Mouse (Mus musculus) limb, embryonic 13.5 days (tissue): ENCODE data around the gene Olfr204. TPM values are rescaled to one million over a fixed set of nuclear protein-coding genes. Genes with fewer than 3 reads are reported as not detected.

ENCODE experiments used
- polyA plus RNA-seq: library from polyadenylated mRNA; unstranded; fragments of >200 nt; fragmentation: Nextera tagmentation; extraction: Ambion mirVana; gene quantifications from 2 replicates; pipeline ENCODE4 v1.2.1, GENCODE M21; 2015

Gene Olfr204
- polyA plus RNA-seq, 1 experiment from 2014 or later: not detected

Other genes with a start within 250 kb of the Olfr204 start
- gene Olfr190, start 240.2 kb downstream of the Olfr204 start, polyA plus RNA-seq: not detected in 2 replicates
- gene Olfr191, start 228.4 kb downstream of the Olfr204 start, polyA plus RNA-seq: not detected in 2 replicates
- not detected in 2 replicates for gene Olfr193, start 206.4 kb downstream of the Olfr204 start, polyA plus RNA-seq
- gene Olfr194, start 197.2 kb downstream of the Olfr204 start, polyA plus RNA-seq: not detected in 2 replicates
- not detected in 2 replicates for gene Olfr195, start 171.2 kb downstream of the Olfr204 start, polyA plus RNA-seq
- not detected in 2 replicates for gene Olfr196, start 147.8 kb downstream of the Olfr204 start, polyA plus RNA-seq
- gene Olfr198, start 114.7 kb downstream of the Olfr204 start, polyA plus RNA-seq: not detected in 2 replicates
- gene Olfr199, start 98.5 kb downstream of the Olfr204 start, polyA plus RNA-seq: not detected in 2 replicates
- gene Olfr201, start 45.6 kb downstream of the Olfr204 start, polyA plus RNA-seq: not detected in 2 replicates
- not detected in 2 replicates for gene Olfr202, start 31.5 kb downstream of the Olfr204 start, polyA plus RNA-seq
- not detected in 2 replicates for gene Olfr203, start 19.4 kb downstream of the Olfr204 start, polyA plus RNA-seq
- not detected in 2 replicates for gene Olfr205, start 12.9 kb upstream of the Olfr204 start, polyA plus RNA-seq
- gene Olfr206, start 31.0 kb upstream of the Olfr204 start, polyA plus RNA-seq: not detected in 2 replicates
- not detected in 2 replicates for gene Olfr209, start 45.7 kb upstream of the Olfr204 start, polyA plus RNA-seq
- 0.06 and 0.08 TPM in 2 replicates for gene Gabrr3, start 89.1 kb upstream of the Olfr204 start, polyA plus RNA-seq
- gene Riox2, start 153.5 kb upstream of the Olfr204 start, polyA plus RNA-seq: 30.0 and 31.3 TPM in 2 replicates